Comparison of ENCODE assay signal across 8 mouse cellular contexts in genomic region chr3:63296411-63296810, GRCm38 (mm10). TPM values are rescaled to one million over a fixed set of nuclear protein-coding genes. Genes with fewer than 3 reads are reported as not detected.
A peak's percentile ranks its signal among the peaks of the same experiment; 100 is the strongest.
DNase-seq lines count a peak whose midpoint lies in the region; ATAC-seq and TF ChIP-seq lines count a peak whose summit lies in the region.

No protein-coding gene starts in this region.

- peaks cover 6% of the 10 kb centered on the region; the same call in 1 of the 2 replicates for H3K27me3 ChIP-seq in embryonic facial prominence, embryonic 10.5 days (replicated peaks; ENCODE audit: low read depth, poor library complexity, severe bottlenecking)
- 0 out of 2 replicates have a peak, but pooled peaks cover 6% of the 10 kb centered on the region for H3K27me3 ChIP-seq in heart, postnatal 0 days (ENCODE audit: control insufficient read depth, insufficient read depth, low read length)
- H3K27me3 ChIP-seq in midbrain, embryonic 14.5 days (ENCODE audit: control insufficient read depth, insufficient read depth, low read length) = peaks cover 15% of the 10 kb centered on the region

- peak overlapping the region; percentile 99 for H3K4me2 ChIP-seq in heart, postnatal 0 days (ENCODE audit: low read depth, low read length)
- H3K4me2 ChIP-seq in midbrain, embryonic 14.5 days (ENCODE audit: low read length) = peak overlapping the region; percentile 100

- H3K27ac ChIP-seq in embryonic facial prominence, embryonic 10.5 days (replicated peaks) = peak overlapping the region; percentile 93; the same call in 1 of the 2 replicates
- no peak overlapping the region for H3K27ac ChIP-seq in heart, postnatal 0 days (ENCODE audit: low read depth)
- H3K27ac ChIP-seq in midbrain, embryonic 14.5 days (replicated peaks; ENCODE audit: low read depth, low read length) = no peak overlapping the region

- intact Hi-C loops in heart, postnatal 25 days (cut with DNase I) = loop anchor here (5.0 kb wide), 1 partner anchor 241 kb away; no protein-coding TSS in a partner anchor

- no peaks in the 10 kb centered on the region for H3K36me3 ChIP-seq in embryonic facial prominence, embryonic 10.5 days (replicated peaks)
- H3K36me3 ChIP-seq in heart, postnatal 0 days (replicated peaks; ENCODE audit: control insufficient read depth, insufficient read depth, low read length) = no peaks in the 10 kb centered on the region
- H3K36me3 ChIP-seq in midbrain, embryonic 14.5 days (ENCODE audit: control insufficient read depth, insufficient read depth, low read length) = no peaks in the 10 kb centered on the region

- peak; percentile 88 for DNase-seq in heart, adult 11 months
- no peak for DNase-seq in heart, postnatal 25 days (ENCODE audit: low spot score)
- peak; percentile 25 for DNase-seq in embryonic facial prominence, embryonic 10.5 days (ENCODE audit: low spot score)
- no peak for DNase-seq in heart, postnatal 0 days (ENCODE audit: low spot score)
- peak; percentile 23 to 40 for DNase-seq in kidney, postnatal 25 days
- DNase-seq in midbrain, embryonic 14.5 days = peak; percentile 46

- peak overlapping the region; percentile 88 for H3K4me3 ChIP-seq in embryonic facial prominence, embryonic 10.5 days
- peak overlapping the region; percentile 72 for H3K4me3 ChIP-seq in heart, postnatal 0 days (ENCODE audit: low read depth, low read length)
- H3K4me3 ChIP-seq in midbrain, embryonic 14.5 days (replicated peaks; ENCODE audit: low read depth, low read length) = peak overlapping the region; percentile 75

- no peak for TF ChIP-seq CTCF in heart, postnatal 0 days (IDR thresholded peaks at IDR 0.05; ENCODE audit: low read depth)

- peak overlapping the region; percentile 50; the same call in 1 of the 2 replicates for H3K9ac ChIP-seq in heart, postnatal 0 days (replicated peaks; ENCODE audit: low read depth, low read length)
- no peak overlapping the region for H3K9ac ChIP-seq in midbrain, embryonic 14.5 days (replicated peaks; ENCODE audit: low read length)

- no peaks in the 10 kb centered on the region for H3K9me3 ChIP-seq in embryonic facial prominence, embryonic 10.5 days
- H3K9me3 ChIP-seq in heart, postnatal 0 days (replicated peaks; ENCODE audit: control insufficient read depth, low read length) = no peaks in the 10 kb centered on the region
- no peaks in the 10 kb centered on the region for H3K9me3 ChIP-seq in midbrain, embryonic 14.5 days (ENCODE audit: control insufficient read depth, low read length)

- no peak for TF ChIP-seq EP300 in heart, postnatal 0 days (IDR thresholded peaks at IDR 0.05; ENCODE audit: low read depth)

- peaks cover 12% of the 10 kb centered on the region; the same call in 1 of the 2 replicates for H3K4me1 ChIP-seq in embryonic facial prominence, embryonic 10.5 days
- no peaks in the 10 kb centered on the region for H3K4me1 ChIP-seq in heart, postnatal 0 days (ENCODE audit: control insufficient read depth, insufficient read depth)
- H3K4me1 ChIP-seq in midbrain, embryonic 14.5 days (ENCODE audit: control insufficient read depth, insufficient read depth, low read length) = peaks cover 6% of the 10 kb centered on the region; the same call in 1 of the 2 replicates

- ATAC-seq in heart, postnatal 0 days (ENCODE audit: insufficient read depth, low read depth) = no peak; the same call in 1 of the 2 replicates
- no peak for ATAC-seq in midbrain, embryonic 14.5 days (ENCODE audit: low FRiP score, low TSS enrichment)
- no peak for ATAC-seq in inflammation-experienced regulatory T-cells, adult 6 months
- ATAC-seq in activated CD4-positive, CD25-positive, alpha-beta regulatory T cell, adult 4 months = no peak

- 6% methylated on average over 12 of the region's 12 CpGs for WGBS in embryonic facial prominence, embryonic 10.5 days
- 7% methylated on average over 12 of the region's 12 CpGs for WGBS in heart, postnatal 0 days
- WGBS in midbrain, embryonic 14.5 days = 12% methylated on average over 12 of the region's 12 CpGs

RNA-seq across cellular contexts. Expression of gene Mme, which starts 55.1 kb away (rescaled TPM):
- 10 to 100 TPM; 12.1 to 14.0 TPM for total RNA-seq in heart, postnatal 25 days (2021)
- polyA plus RNA-seq in embryonic facial prominence, embryonic 10.5 days (2016; fragmentation: Nextera tagmentation; extraction: Ambion mirVana) = 14.1 and 16.0 TPM in 2 replicates
- 1.2 and 4.5 TPM in 2 replicates for total RNA-seq in heart, postnatal 0 days (2014; rRNA removed; ENCODE audit: low replicate concordance)
- polyA plus RNA-seq in heart, postnatal 0 days (2015; fragmentation: Nextera tagmentation; extraction: Ambion mirVana) = 0.94 and 1.1 TPM in 2 replicates
- 2.9 and 3.3 TPM in 2 replicates for polyA plus RNA-seq in midbrain, embryonic 14.5 days (2014; fragmentation: Nextera tagmentation; extraction: Ambion mirVana)
- not detected for polyA plus RNA-seq in inflammation-experienced regulatory T-cells, adult 6 months (2017; shearing (Covaris generic))
- not detected for polyA plus RNA-seq in activated CD4-positive, CD25-positive, alpha-beta regulatory T cell, adult 4 months (2017; shearing (Covaris generic))

Comparison
In these comparisons a context has a peak if more than half of its experiments do, and no peak if none do; other contexts are left out.
1. DNase-seq: peak in heart, adult 11 months (single experiment), embryonic facial prominence, embryonic 10.5 days (single experiment), kidney, postnatal 25 days (2 of 2) and midbrain, embryonic 14.5 days (single experiment); none in heart, postnatal 25 days (single experiment) and heart, postnatal 0 days (single experiment).
2. Peak in every context shown above with its lines, with median percentiles within 50 percentile points of each other: H3K4me3 ChIP-seq.